Comparison of ENCODE assay signal across 18 mouse cellular contexts in genomic region chr5:136183766-136184165, GRCm38 (mm10). TPM values are rescaled to one million over a fixed set of nuclear protein-coding genes. Genes with fewer than 3 reads are reported as not detected.
DNase-seq lines count a peak whose midpoint lies in the region; ATAC-seq and TF ChIP-seq lines count a peak whose summit lies in the region.
"Had no signal": no experiment of that assay in that cellular context is flagged by ENCODE, and none has a peak within 500 bp of the region (broad histone marks: within the 10 kb centered on the region; RNA-seq: fewer than 3 reads in every experiment).

No protein-coding gene starts in this region.

- no peak overlapping the region for H3K9ac ChIP-seq in liver, postnatal 0 days (replicated peaks)
- H3K9ac ChIP-seq in liver, embryonic 12.5 days, result no peak overlapping the region
- H3K9ac ChIP-seq in CH12.LX (ENCODE audit: insufficient read depth, low read depth), result no peak overlapping the region
- H3K9ac ChIP-seq: embryonic facial prominence, embryonic 15.5 days; hindbrain, embryonic 14.5 days; limb, embryonic 13.5 days; liver, embryonic 15.5 days; neural tube, embryonic 13.5 days had no signal

- dilution Hi-C loops in CH12.LX (cut with MboI; ENCODE audit: extremely low pct_ligation_motif_present, extremely low pct_unique_long_range_greater_than_20kb, low sequenced_read_pairs), result no loop called here

- no peaks in the 10 kb centered on the region for H3K79me2 ChIP-seq in CH12.LX (replicated peaks; ENCODE audit: control insufficient read depth, extremely low read depth, insufficient read depth, poor library complexity, severe bottlenecking)

- 83% methylated on average over 7 of the region's 7 CpGs for WGBS in liver, postnatal 0 days (ENCODE audit: insufficient replicate concordance)
- 79% methylated on average over 7 of the region's 7 CpGs for WGBS in liver, embryonic 12.5 days (ENCODE audit: insufficient replicate concordance)

- in situ Hi-C loops in CH12.LX (cut with MboI; ENCODE audit: low pct_ligation_motif_present, low pct_unique_long_range_greater_than_20kb, low sequenced_read_pairs), result no loop called here

- no peak for TF ChIP-seq POLR2A in CH12.LX (IDR thresholded peaks at IDR 0.05; ENCODE audit: low read depth, low read length)
- no peak for TF ChIP-seq POLR2A in cortical plate, adult 2 months (IDR thresholded peaks at IDR 0.05; ENCODE audit: extremely low read depth, insufficient read depth, low read length)

- no peaks in the 10 kb centered on the region for H3K4me1 ChIP-seq in liver, postnatal 0 days (ENCODE audit: insufficient read depth)
- H3K4me1 ChIP-seq in liver, embryonic 12.5 days, result peaks cover 15% of the 10 kb centered on the region
- H3K4me1 ChIP-seq in CH12.LX (ENCODE audit: control insufficient read depth in 1 of 2, insufficient read depth in 2 of 2), result peaks cover 6 to 8% of the 10 kb centered on the region in 2 experiments; a peak in 3 of 4 replicates
- H3K4me1 ChIP-seq in cortical plate, adult 2 months (ENCODE audit: control insufficient read depth, insufficient read depth, low read length), result peaks cover 6% of the 10 kb centered on the region
- H3K4me1 ChIP-seq: embryonic facial prominence, embryonic 15.5 days; limb, embryonic 13.5 days; neural tube, embryonic 13.5 days had no signal

- intact Hi-C loops in heart, postnatal 36 days (cut with DNase I), result no loop called here

- no peak for DNase-seq in liver, postnatal 0 days
- peak; percentile 42 for DNase-seq in 3T3-L1 (ENCODE audit: low read depth, low spot score)
- no peak for DNase-seq in CH12.LX (ENCODE audit: extremely low read depth)
- no peak for DNase-seq in heart, postnatal 36 days
- DNase-seq in ovary, adult 18-20 months (ENCODE audit: low spot score), result no peak
- DNase-seq: cerebellum, postnatal 10 days; embryo, embryonic 11 days; gastrocnemius, postnatal 25 days; kidney, adult 11 months; kidney, postnatal 10 days had no signal

- no peak overlapping the region for H3K4me2 ChIP-seq in liver, postnatal 0 days (ENCODE audit: low read depth, low read length)
- H3K4me2 ChIP-seq in liver, embryonic 12.5 days, result no peak overlapping the region
- no peak overlapping the region for H3K4me2 ChIP-seq in CH12.LX (ENCODE audit: insufficient read depth, low read depth, poor library complexity, severe bottlenecking)
- H3K4me2 ChIP-seq: embryonic facial prominence, embryonic 15.5 days; hindbrain, embryonic 14.5 days; limb, embryonic 13.5 days; liver, embryonic 15.5 days; neural tube, embryonic 13.5 days had no signal

- no peaks in the 10 kb centered on the region for H3K9me3 ChIP-seq in liver, postnatal 0 days (ENCODE audit: low read length)
- H3K9me3 ChIP-seq in liver, embryonic 12.5 days (replicated peaks), result no peaks in the 10 kb centered on the region
- no peaks in the 10 kb centered on the region for H3K9me3 ChIP-seq in CH12.LX (replicated peaks; ENCODE audit: low read length)
- H3K9me3 ChIP-seq: embryonic facial prominence, embryonic 15.5 days; forebrain, embryonic 10.5 days; limb, embryonic 13.5 days; liver, embryonic 15.5 days; neural tube, embryonic 13.5 days had no signal

- TF ChIP-seq CTCF in liver, postnatal 0 days (IDR thresholded peaks at IDR 0.05; ENCODE audit: low read depth), result peak; percentile 32; the same call in 1 of the 2 replicates
- peak in 1 of 2 experiments; percentile 43; a peak in 2 of 4 replicates for TF ChIP-seq CTCF in CH12.LX (conservative IDR thresholded peaks at IDR 0.05 in 1 of 2, IDR thresholded peaks at IDR 0.05 in 1 of 2; ENCODE audit: low read depth in 2 of 2, low read length in 2 of 2)
- 0 out of 2 replicates have a peak, but pooled peaks have one; percentile 1 for TF ChIP-seq CTCF in cortical plate, adult 2 months (IDR thresholded peaks at IDR 0.05; ENCODE audit: extremely low read depth, insufficient read depth, low read length)

- H3K4me3 ChIP-seq in liver, postnatal 0 days (ENCODE audit: low read depth, low read length), result no peak overlapping the region
- no peak overlapping the region for H3K4me3 ChIP-seq in liver, embryonic 12.5 days
- H3K4me3 ChIP-seq in CH12.LX (replicated peaks in 1 of 3; ENCODE audit: low read depth in 2 of 3, low read length in 2 of 3, poor library complexity in 1 of 3), result no peak overlapping the region
- H3K4me3 ChIP-seq in cortical plate, adult 2 months (ENCODE audit: insufficient read depth, low read length), result no peak overlapping the region
- H3K4me3 ChIP-seq: embryonic facial prominence, embryonic 15.5 days; forebrain, embryonic 10.5 days; limb, embryonic 13.5 days; liver, embryonic 15.5 days; neural tube, embryonic 13.5 days had no signal

- ATAC-seq in liver, postnatal 0 days, result no peak
- ATAC-seq in liver, embryonic 12.5 days, result no peak

- TF ChIP-seq EP300 in liver, postnatal 0 days (IDR thresholded peaks at IDR 0.05; ENCODE audit: low read depth), result no peak
- no peak for TF ChIP-seq EP300 in CH12.LX (IDR thresholded peaks at IDR 0.05; ENCODE audit: low read length)

- peaks cover 58% of the 10 kb centered on the region for H3K36me3 ChIP-seq in liver, postnatal 0 days (replicated peaks; ENCODE audit: insufficient read depth, low read length)
- peaks cover 96% of the 10 kb centered on the region for H3K36me3 ChIP-seq in liver, embryonic 12.5 days
- H3K36me3 ChIP-seq in CH12.LX (replicated peaks in 1 of 2; ENCODE audit: control insufficient read depth in 1 of 2, insufficient read depth in 1 of 2, low read length in 1 of 2), result peaks cover 75 to 92% of the 10 kb centered on the region in 2 experiments

- peak; percentile 21 for TF ChIP-seq RAD21 in CH12.LX (IDR thresholded peaks at IDR 0.05; ENCODE audit: low read depth, low read length)

- no peak overlapping the region for H3K27ac ChIP-seq in liver, postnatal 0 days (ENCODE audit: low read depth)
- H3K27ac ChIP-seq in liver, embryonic 12.5 days, result no peak overlapping the region
- H3K27ac ChIP-seq in CH12.LX (ENCODE audit: insufficient read depth, low read depth), result no peak overlapping the region
- no peak overlapping the region for H3K27ac ChIP-seq in cortical plate, adult 2 months (ENCODE audit: insufficient read depth, low read length)
- H3K27ac ChIP-seq: embryonic facial prominence, embryonic 15.5 days; forebrain, embryonic 10.5 days; hindbrain, embryonic 14.5 days; limb, embryonic 13.5 days; liver, embryonic 15.5 days; neural tube, embryonic 13.5 days had no signal

- no peaks in the 10 kb centered on the region for H3K27me3 ChIP-seq in liver, postnatal 0 days (ENCODE audit: insufficient read depth, low read length)
- no peaks in the 10 kb centered on the region for H3K27me3 ChIP-seq in liver, embryonic 12.5 days (replicated peaks)
- no peaks in the 10 kb centered on the region for H3K27me3 ChIP-seq in CH12.LX (replicated peaks)
- H3K27me3 ChIP-seq: embryonic facial prominence, embryonic 15.5 days; limb, embryonic 13.5 days; liver, embryonic 15.5 days; neural tube, embryonic 13.5 days had no signal

TF ChIP-seq in CH12.LX, 34 proteins besides CTCF, POLR2A, EP300 and RAD21:
- TF ChIP-seq SMC3 (IDR thresholded peaks at IDR 0.05; ENCODE audit: low read depth, low read length) (peak; percentile 10; the same call in 1 of the 2 replicates), MAZ (IDR thresholded peaks at IDR 0.05; ENCODE audit: low read depth, low read length) (no peak), KAT2A (IDR thresholded peaks at IDR 0.05; ENCODE audit: insufficient replicate concordance, low read length) (no peak), IRF4 (IDR thresholded peaks at IDR 0.05; ENCODE audit: low read depth, low read length) (no peak), NRF1 (IDR thresholded peaks at IDR 0.05; ENCODE audit: low read depth, low read length) (no peak), CHD2 (IDR thresholded peaks at IDR 0.05; ENCODE audit: low read length) (no peak)

RNA-seq across cellular contexts. Expression of gene Orai2, which starts 13.3 kb away (rescaled TPM):
- polyA plus RNA-seq in liver, postnatal 0 days (2015; fragmentation: Nextera tagmentation; extraction: Ambion mirVana), result 4.4 and 4.5 TPM in 2 replicates
- polyA plus RNA-seq in liver, embryonic 12.5 days (2016; fragmentation: Nextera tagmentation; extraction: Ambion mirVana), result 4.4 and 6.7 TPM in 2 replicates
- 7.3 and 8.8 TPM in 2 replicates for total RNA-seq in CH12.LX (2012; rRNA removed)
- 6.4 and 7.3 TPM in 2 replicates for total RNA-seq in CH12.LX (2014; rRNA removed)
- polyA plus RNA-seq in CH12.LX (2012; ENCODE audit: insufficient read length, low read depth), result 7.4 TPM in 2 replicates
- 54.6 and 73.6 TPM in 2 replicates for polyA plus RNA-seq in cortical plate, adult 2 months (2012; rRNA removed)
- total RNA-seq in heart, postnatal 36 days (2021), result 1 to 10 TPM; 1.2 to 1.3 TPM

RNA-seq across cellular contexts. Expression of gene Prkrip1, which starts 15.0 kb away (rescaled TPM):
- polyA plus RNA-seq in liver, postnatal 0 days (2015; fragmentation: Nextera tagmentation; extraction: Ambion mirVana), result 19.6 and 19.9 TPM in 2 replicates
- 36.3 and 41.3 TPM in 2 replicates for polyA plus RNA-seq in liver, embryonic 12.5 days (2016; fragmentation: Nextera tagmentation; extraction: Ambion mirVana)
- total RNA-seq in CH12.LX (2012; rRNA removed), result 45.5 and 59.1 TPM in 2 replicates
- total RNA-seq in CH12.LX (2014; rRNA removed), result 43.7 and 47.7 TPM in 2 replicates
- 94.8 and 117 TPM in 2 replicates for polyA plus RNA-seq in CH12.LX (2012; ENCODE audit: insufficient read length, low read depth)
- polyA plus RNA-seq in cortical plate, adult 2 months (2012; rRNA removed), result 35.0 and 36.0 TPM in 2 replicates
- total RNA-seq in heart, postnatal 36 days (2021), result 10 to 100 TPM; 15.2 to 20.5 TPM

RNA-seq across cellular contexts. Expression of gene Alkbh4, which starts 47.8 kb away (rescaled TPM):
- polyA plus RNA-seq in liver, postnatal 0 days (2015; fragmentation: Nextera tagmentation; extraction: Ambion mirVana), result 8.8 and 9.2 TPM in 2 replicates
- 17.0 and 18.8 TPM in 2 replicates for polyA plus RNA-seq in liver, embryonic 12.5 days (2016; fragmentation: Nextera tagmentation; extraction: Ambion mirVana)
- total RNA-seq in CH12.LX (2012; rRNA removed), result 12.9 and 15.7 TPM in 2 replicates
- total RNA-seq in CH12.LX (2014; rRNA removed), result 10.2 and 12.2 TPM in 2 replicates
- polyA plus RNA-seq in CH12.LX (2012; ENCODE audit: insufficient read length, low read depth), result 12.0 and 15.9 TPM in 2 replicates
- polyA plus RNA-seq in cortical plate, adult 2 months (2012; rRNA removed), result 10.4 and 11.3 TPM in 2 replicates
- total RNA-seq in heart, postnatal 36 days (2021), result 1 to 10 TPM; 4.4 to 4.7 TPM

RNA-seq across cellular contexts. Expression of gene Lrwd1, which starts 47.9 kb away (rescaled TPM):
- 13.7 and 16.5 TPM in 2 replicates for polyA plus RNA-seq in liver, postnatal 0 days (2015; fragmentation: Nextera tagmentation; extraction: Ambion mirVana)
- 53.4 and 54.5 TPM in 2 replicates for polyA plus RNA-seq in liver, embryonic 12.5 days (2016; fragmentation: Nextera tagmentation; extraction: Ambion mirVana)
- total RNA-seq in CH12.LX (2012; rRNA removed), result 58.9 and 62.1 TPM in 2 replicates
- 49.6 and 54.3 TPM in 2 replicates for total RNA-seq in CH12.LX (2014; rRNA removed)
- 52.2 and 65.9 TPM in 2 replicates for polyA plus RNA-seq in CH12.LX (2012; ENCODE audit: insufficient read length, low read depth)
- polyA plus RNA-seq in cortical plate, adult 2 months (2012; rRNA removed), result 18.2 and 19.8 TPM in 2 replicates
- 1 to 10 TPM; 5.7 to 6.6 TPM for total RNA-seq in heart, postnatal 36 days (2021)
